Mouse (Mus musculus) E14TG2a.4 (cell line): ENCODE measurements around the gene Mpp3.
A peak's percentile ranks its signal among the peaks of the same experiment; 100 is the strongest.

Experiments used
- CTCF ChIP-seq: conservative IDR thresholded peaks from 2 replicates; pipeline ENCODE4 v1.5.1; 2014; ENCODE audit warnings: low read length
- NANOG ChIP-seq: IDR thresholded peaks from 2 replicates; pipeline ENCODE4 v1.6.1; 2014; ENCODE audit warnings: borderline replicate concordance, low read length, mixed read lengths

- TF ChIP-seq CTCF (peak; percentile 67), NANOG (no peak)
These were observed 53.3 kb downstream of the Mpp3 start for GRCm38 (mm10) chr11:101974923-101975322.
